Mouse (Mus musculus) heart, embryonic 15.5 days (tissue): Measurements from ENCODE around the gene Cfap298. TPM values are rescaled to one million over a fixed set of nuclear protein-coding genes. Genes with fewer than 3 reads are reported as not detected.

ENCODE experiments used
- ATAC-seq: fragments of 200-750 bp; cut with Nextera tagmentation; replicated peaks from 2 replicates; pipeline ENCODE4 v1.8.0; 2017; ENCODE audit warnings: low read depth, moderate TSS enrichment; ENCODE audit not compliant: insufficient number of reproducible peaks, insufficient read depth, low FRiP score
- H3K27ac ChIP-seq: fragments of 300-500 bp; sonication (generic); 2 replicates; pipeline ENCODE4 v1.5.1; 2015; ENCODE audit warnings: mild to moderate bottlenecking, inconsistent platforms
- H3K27me3 ChIP-seq: fragments of 300-500 bp; sonication (generic); 2 replicates; pipeline ENCODE4 v1.6.1; 2015; ENCODE audit warnings: inconsistent platforms
- H3K36me3 ChIP-seq: fragments of 300-500 bp; sonication (generic); 2 replicates; pipeline ENCODE4 v1.6.1; 2015; ENCODE audit warnings: mild to moderate bottlenecking, inconsistent platforms
- H3K4me1 ChIP-seq: fragments of 300-500 bp; sonication (generic); replicated peaks from 2 replicates; pipeline ENCODE4 v1.6.1; 2015; ENCODE audit warnings: inconsistent platforms
- H3K4me2 ChIP-seq: fragments of 300-500 bp; sonication (generic); 2 replicates; pipeline ENCODE4 v1.6.1; 2015; ENCODE audit warnings: inconsistent platforms, mild to moderate bottlenecking, moderate library complexity
- H3K4me3 ChIP-seq: fragments of 300-500 bp; sonication (generic); 2 replicates; pipeline ENCODE4 v1.5.1; 2015; ENCODE audit warnings: mild to moderate bottlenecking, inconsistent platforms
- H3K9ac ChIP-seq: fragments of 300-500 bp; sonication (generic); 2 replicates; pipeline ENCODE4 v1.6.1; 2015; ENCODE audit warnings: mild to moderate bottlenecking, inconsistent platforms
- H3K9me3 ChIP-seq: fragments of 300-500 bp; sonication (generic); replicated peaks from 2 replicates; pipeline ENCODE4 v1.6.1; 2016; ENCODE audit warnings: inconsistent platforms
- WGBS: fragments of 180-500 bp; shearing (Covaris S2); methylation state at CpG from one replicate; pipeline ENCODE4 v1.1.7; 2015; ENCODE audit warnings: mixed read lengths; 5-methylcytosine and 5-hydroxymethylcytosine counted together
- polyA plus RNA-seq: library from polyadenylated mRNA; unstranded; fragments of >200 nt; fragmentation: Nextera tagmentation; extraction: Ambion mirVana; gene quantifications from 2 replicates; pipeline ENCODE4 v1.2.1, GENCODE M21; 2015

Gene Cfap298
- 43.9 and 44.2 TPM in 2 replicates for polyA plus RNA-seq

DNA sequence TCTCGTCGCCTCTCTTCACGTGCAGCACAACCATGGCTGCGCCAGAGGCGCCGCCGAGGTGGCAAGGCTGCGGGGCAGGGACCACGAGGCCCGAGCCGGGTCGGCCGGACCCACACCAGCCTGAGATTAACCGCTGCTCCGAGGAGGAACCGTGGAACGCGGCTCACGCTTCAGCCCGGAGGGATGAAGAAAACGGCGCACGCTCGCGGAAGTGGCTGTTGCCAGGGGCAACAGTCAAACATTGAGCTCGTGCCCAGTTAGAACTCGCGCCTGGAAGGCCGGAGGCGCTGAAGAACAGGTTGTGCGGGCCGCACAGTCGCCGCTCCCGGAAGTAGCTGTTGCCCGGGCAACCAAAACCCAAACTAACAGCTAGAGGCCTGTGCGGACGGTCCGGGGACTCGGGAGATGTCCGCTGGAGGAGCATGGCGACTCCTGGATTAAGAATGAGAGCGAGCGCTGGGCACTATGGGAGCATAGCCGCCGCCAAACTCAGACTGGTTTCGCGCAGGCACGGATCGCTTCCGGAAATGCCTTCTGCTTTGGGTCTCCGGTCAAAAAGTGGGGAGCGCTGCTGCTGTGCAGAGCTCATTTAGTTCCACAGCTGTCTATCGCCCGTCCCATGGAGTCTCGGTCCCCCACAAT lies at the start of gene Cfap298:
Cfap298 (minus strand) TSS at position 428 of the 642 bp plus-strand sequence.
- H3K4me2 ChIP-seq = peak within 1 kb of the TSS; percentile 92
- peaks cover 8% of the 10 kb centered on the region; the same call in 1 of the 2 replicates for H3K36me3 ChIP-seq
- WGBS = under 1% methylated on average over 56 of the region's 56 CpGs
- H3K9ac ChIP-seq = peak within 1 kb of the TSS; percentile 81
- H3K27me3 ChIP-seq = no peaks in the 10 kb centered on the region
- no peaks in the 10 kb centered on the region for H3K9me3 ChIP-seq
- H3K4me3 ChIP-seq = peak within 1 kb of the TSS; percentile 92
- ATAC-seq = peak; percentile 95
- peaks cover 5% of the 10 kb centered on the region; the same call in 1 of the 2 replicates for H3K4me1 ChIP-seq
- H3K27ac ChIP-seq = peak within 1 kb of the TSS; percentile 90

DNA sequence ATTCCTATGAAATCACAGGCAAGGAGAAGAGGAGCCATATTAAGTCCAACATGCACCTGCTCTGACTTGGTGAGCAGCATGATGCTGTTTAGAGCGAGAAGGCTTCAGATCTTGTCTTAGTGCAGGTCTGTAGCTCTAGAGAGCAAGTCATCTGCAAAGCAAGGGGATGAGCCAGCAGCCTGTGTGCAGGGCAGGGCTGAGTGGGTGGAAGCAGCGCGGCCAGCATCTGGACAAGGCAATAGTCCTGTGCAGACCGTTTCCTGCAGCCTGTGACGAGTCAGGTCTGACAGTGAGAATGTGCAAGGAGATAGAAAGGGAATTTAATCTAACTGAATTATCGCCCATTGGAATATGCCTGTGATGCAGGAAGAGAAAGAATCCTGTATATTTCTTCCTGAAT lies 36.1 kb upstream of the Cfap298 start:
- Histone ChIP-seq H3K36me3 (peaks cover 19% of the 10 kb centered on the region), H3K4me3 (no peak overlapping the region), H3K27me3 (no peaks in the 10 kb centered on the region), H3K27ac (no peak overlapping the region), H3K9me3 (no peaks in the 10 kb centered on the region), H3K4me2 (no peak overlapping the region), H3K4me1 (no peaks in the 10 kb centered on the region), H3K9ac (no peak overlapping the region)
- ATAC-seq = no peak
- 61% methylated on average over 6 of the region's 6 CpGs for WGBS

DNA sequence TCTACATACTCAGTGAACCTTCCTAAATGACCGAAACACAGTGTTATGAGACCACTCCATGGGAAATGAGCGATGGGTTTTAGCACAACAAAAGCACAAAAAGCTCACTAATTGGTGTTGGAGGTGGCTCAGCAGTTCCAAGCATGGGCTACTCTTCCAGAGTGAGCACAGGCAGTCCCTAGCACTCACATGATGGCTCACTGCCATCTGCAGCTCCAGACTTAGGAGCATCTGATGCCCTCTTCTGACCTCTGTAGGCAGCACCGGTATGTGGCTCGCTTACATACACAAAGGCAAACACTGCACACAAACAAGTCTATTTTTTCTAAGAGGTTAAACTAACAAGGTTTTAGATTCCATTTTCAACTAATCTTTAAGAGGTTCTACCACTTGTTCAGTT lies 31.3 kb upstream of the Cfap298 start:
- H3K4me3 ChIP-seq = no peak overlapping the region
- no peak overlapping the region for H3K27ac ChIP-seq
- peaks cover 28% of the 10 kb centered on the region for H3K36me3 ChIP-seq
- no peaks in the 10 kb centered on the region for H3K4me1 ChIP-seq
- no peak overlapping the region for H3K9ac ChIP-seq
- ATAC-seq = no peak
- no peak overlapping the region for H3K4me2 ChIP-seq
- WGBS = 77% methylated on average over 4 of the region's 4 CpGs
- no peaks in the 10 kb centered on the region for H3K9me3 ChIP-seq
- H3K27me3 ChIP-seq = no peaks in the 10 kb centered on the region

DNA sequence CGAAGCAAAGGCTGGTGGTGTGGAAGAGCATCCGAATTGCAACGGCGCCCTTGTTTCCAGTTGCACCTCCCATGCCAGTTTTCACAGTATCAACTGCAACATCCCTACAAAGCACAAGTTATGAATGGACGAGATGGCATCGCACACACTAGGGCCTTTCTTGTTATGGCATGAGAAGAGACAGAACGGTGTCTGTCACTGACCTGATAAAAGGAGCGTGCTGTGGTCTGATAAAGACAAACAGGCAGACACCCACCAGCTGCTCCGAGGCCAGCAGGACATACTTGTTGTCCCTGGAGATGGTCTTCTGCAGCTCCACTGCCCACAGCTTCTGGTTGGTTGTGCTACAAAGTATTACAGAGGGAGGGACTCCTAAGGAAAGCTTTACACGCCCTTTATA lies 29.4 kb upstream of the Cfap298 start:
- ATAC-seq = no peak
- Histone ChIP-seq H3K36me3 (peaks cover 26% of the 10 kb centered on the region), H3K27ac (no peak overlapping the region), H3K9ac (no peak overlapping the region), H3K4me2 (no peak overlapping the region), H3K9me3 (no peaks in the 10 kb centered on the region), H3K27me3 (no peaks in the 10 kb centered on the region), H3K4me1 (no peaks in the 10 kb centered on the region), H3K4me3 (no peak overlapping the region)
- WGBS = 67% methylated on average over 10 of the region's 10 CpGs

DNA sequence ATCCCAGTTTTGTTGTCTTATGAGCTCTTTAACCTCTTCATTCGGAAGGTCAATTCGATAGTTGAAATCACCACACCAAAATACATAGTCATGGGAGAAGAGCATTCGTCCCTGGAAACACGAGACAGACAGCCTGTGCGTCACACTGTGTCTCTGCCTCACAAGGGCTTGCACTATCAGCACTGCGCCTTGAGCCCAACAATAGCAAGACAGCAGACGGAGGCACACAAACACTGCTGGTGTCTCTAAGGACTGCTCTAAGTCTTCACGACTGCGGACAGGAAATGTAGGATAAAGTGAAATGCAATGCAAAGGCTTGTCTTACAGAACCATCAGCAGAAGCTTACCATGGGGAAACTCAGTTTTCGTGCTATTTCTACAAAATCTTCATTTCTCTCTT lies 29.0 kb upstream of the Cfap298 start:
- WGBS = 81% methylated on average over 10 of the region's 10 CpGs

DNA sequence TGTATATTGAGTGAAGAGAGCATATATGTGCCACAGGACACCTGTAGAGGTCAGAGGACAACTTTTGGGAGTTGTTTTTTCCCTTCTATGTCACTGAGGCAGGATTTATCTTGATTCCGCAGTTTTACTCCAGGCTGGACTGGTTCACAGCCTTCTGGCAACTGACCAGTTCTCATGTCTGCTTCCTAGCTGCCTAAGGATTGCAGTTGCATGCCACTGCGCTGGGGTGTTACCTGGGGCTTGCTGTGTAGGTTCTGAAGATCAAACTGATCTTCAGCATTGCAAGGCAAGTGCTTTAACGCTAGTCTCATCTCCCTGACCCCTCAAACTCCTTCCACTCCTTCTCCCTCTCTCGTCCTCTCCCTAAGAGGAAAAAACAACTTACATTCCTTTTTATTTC lies 28.3 kb upstream of the Cfap298 start:
- Histone ChIP-seq H3K27me3 (no peaks in the 10 kb centered on the region), H3K9me3 (no peaks in the 10 kb centered on the region), H3K4me3 (no peak overlapping the region), H3K36me3 (peaks cover 20% of the 10 kb centered on the region), H3K4me2 (no peak overlapping the region), H3K27ac (no peak overlapping the region), H3K4me1 (no peaks in the 10 kb centered on the region), H3K9ac (no peak overlapping the region)
- 87% methylated on average over 4 of the region's 4 CpGs for WGBS
- ATAC-seq = no peak

More for the DNA sequence above, 29.0 kb upstream of the Cfap298 start:
- Histone ChIP-seq H3K4me3 (no peak overlapping the region), H3K9me3 (no peaks in the 10 kb centered on the region), H3K9ac (no peak overlapping the region), H3K36me3 (peaks cover 23% of the 10 kb centered on the region), H3K4me1 (no peaks in the 10 kb centered on the region), H3K27ac (no peak overlapping the region), H3K27me3 (no peaks in the 10 kb centered on the region), H3K4me2 (no peak overlapping the region)
- no peak for ATAC-seq

DNA sequence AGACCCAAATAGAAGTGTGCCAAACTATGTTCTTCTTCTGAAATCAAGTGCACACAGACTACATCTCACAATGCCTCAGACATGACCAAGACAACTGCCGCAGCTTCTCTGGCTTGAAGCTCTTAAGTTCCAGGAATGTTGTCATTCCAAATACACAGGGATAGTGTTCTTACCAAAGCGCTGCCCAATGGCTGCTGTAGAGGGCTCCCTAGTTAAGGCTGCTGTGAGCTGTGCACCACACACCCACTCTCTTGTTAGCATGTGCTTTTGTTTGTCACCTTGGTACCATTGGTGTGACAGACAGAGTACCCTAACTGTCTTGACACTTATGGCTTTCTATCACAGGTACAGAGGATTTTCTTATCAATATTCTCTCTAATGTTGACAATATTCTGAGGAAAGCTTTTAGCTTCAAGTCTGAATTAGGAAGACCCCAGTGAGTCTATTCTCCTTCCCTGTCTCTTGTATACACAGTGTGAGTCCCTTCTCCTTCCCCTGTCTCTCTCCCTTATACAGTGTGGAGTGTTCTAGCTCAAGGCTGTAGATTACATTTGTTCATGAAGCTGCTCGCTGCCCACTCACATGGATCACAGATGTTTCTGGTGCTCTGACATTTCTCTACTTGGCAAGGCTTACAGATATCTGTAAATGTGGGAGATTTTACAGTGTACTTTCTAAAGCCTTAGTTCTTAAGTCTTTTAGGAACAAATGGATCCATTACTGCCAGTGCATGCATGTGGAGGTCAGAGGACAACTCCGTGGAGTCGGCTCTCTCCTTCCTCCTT lies 23.6 kb upstream of the Cfap298 start:
- no peak for ATAC-seq
- H3K27ac ChIP-seq = no peak overlapping the region
- no peaks in the 10 kb centered on the region for H3K4me1 ChIP-seq
- no peaks in the 10 kb centered on the region for H3K9me3 ChIP-seq
- H3K9ac ChIP-seq = no peak overlapping the region
- WGBS = 73% methylated on average over 5 of the region's 5 CpGs
- H3K4me3 ChIP-seq = no peak overlapping the region
- H3K4me2 ChIP-seq = no peak overlapping the region
- peaks cover 9% of the 10 kb centered on the region; the same call in 1 of the 2 replicates for H3K36me3 ChIP-seq
- H3K27me3 ChIP-seq = no peaks in the 10 kb centered on the region

DNA sequence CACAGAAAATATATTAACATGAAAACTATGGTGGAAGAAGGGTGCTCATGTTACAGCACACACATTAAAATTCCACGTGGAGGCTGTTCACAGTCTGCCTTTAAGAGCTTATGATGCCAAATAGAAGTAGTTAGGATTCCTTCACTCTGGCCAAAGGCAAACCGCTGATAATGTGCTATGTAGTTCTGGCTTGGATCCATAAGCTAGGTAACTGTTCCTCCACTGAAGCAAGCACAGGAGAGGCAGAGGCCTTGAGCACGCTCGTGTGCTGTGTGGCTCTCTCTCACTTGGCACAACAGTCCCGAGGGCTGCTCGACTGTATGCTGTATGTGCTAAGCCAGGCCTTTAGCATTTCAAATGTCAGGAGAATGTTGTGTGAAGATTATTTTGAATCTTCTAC lies 20.6 kb upstream of the Cfap298 start:
- Histone ChIP-seq H3K9me3 (no peaks in the 10 kb centered on the region), H3K36me3 (peaks cover 6% of the 10 kb centered on the region; the same call in 1 of the 2 replicates), H3K4me3 (no peak overlapping the region), H3K4me1 (no peaks in the 10 kb centered on the region), H3K27me3 (no peaks in the 10 kb centered on the region), H3K4me2 (no peak overlapping the region), H3K9ac (no peak overlapping the region), H3K27ac (peak overlapping the region; percentile 6; the same call in 1 of the 2 replicates)
- 32% methylated on average over 6 of the region's 6 CpGs for WGBS
- peak; percentile 47; the same call in 1 of the 2 replicates for ATAC-seq

DNA sequence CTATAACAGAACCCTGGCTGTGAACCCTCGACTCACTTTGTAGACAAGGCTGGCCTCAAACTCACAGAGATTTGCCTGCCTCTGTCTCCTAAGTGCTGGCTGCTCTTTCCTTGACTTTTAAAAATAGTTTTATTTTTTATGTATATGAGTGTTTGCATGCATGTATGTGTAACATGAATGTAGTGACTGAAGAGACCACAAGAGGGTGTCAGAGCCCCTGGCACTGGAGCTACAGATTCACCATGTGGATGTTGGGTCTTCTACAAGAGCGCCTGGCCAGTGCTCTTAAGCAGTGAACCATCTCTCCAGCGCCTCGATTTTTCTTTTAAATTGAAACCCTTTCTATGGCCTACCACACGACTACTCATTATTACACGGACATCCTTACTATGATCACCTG lies 18.9 kb upstream of the Cfap298 start:
- Histone ChIP-seq H3K4me1 (no peaks in the 10 kb centered on the region), H3K27me3 (no peaks in the 10 kb centered on the region), H3K36me3 (no peaks in the 10 kb centered on the region; the same call in 1 of the 2 replicates), H3K9me3 (no peaks in the 10 kb centered on the region), H3K27ac (no peak overlapping the region), H3K9ac (no peak overlapping the region), H3K4me3 (no peak overlapping the region), H3K4me2 (no peak overlapping the region)
- WGBS = 92% methylated on average over 6 of the region's 6 CpGs
- no peak for ATAC-seq

DNA sequence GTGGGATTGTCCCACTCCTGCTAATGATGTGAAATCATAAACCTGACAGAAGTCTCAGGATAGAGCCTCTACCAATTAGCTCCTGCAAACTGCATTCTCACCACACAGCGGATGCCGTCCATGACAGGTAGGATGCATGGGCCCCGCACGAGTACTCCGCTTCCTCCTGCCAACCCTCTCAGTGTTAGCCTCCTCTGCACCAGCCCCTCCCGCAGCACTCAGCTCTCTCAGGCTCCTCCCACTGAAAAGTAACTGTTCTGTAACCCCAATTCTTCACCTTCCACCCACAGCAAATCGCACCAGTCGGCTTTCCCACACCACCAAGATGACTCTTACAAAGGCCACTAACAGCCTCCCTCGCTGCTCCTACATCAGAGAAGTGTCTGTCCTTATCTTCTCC lies 18.2 kb upstream of the Cfap298 start:
- no peak overlapping the region for H3K4me2 ChIP-seq
- ATAC-seq = no peak
- no peak overlapping the region for H3K4me3 ChIP-seq
- no peaks in the 10 kb centered on the region for H3K9me3 ChIP-seq
- H3K4me1 ChIP-seq = no peaks in the 10 kb centered on the region
- no peaks in the 10 kb centered on the region for H3K27me3 ChIP-seq
- WGBS = 87% methylated on average over 9 of the region's 9 CpGs
- H3K9ac ChIP-seq = no peak overlapping the region
- H3K36me3 ChIP-seq = no peaks in the 10 kb centered on the region
- H3K27ac ChIP-seq = no peak overlapping the region

DNA sequence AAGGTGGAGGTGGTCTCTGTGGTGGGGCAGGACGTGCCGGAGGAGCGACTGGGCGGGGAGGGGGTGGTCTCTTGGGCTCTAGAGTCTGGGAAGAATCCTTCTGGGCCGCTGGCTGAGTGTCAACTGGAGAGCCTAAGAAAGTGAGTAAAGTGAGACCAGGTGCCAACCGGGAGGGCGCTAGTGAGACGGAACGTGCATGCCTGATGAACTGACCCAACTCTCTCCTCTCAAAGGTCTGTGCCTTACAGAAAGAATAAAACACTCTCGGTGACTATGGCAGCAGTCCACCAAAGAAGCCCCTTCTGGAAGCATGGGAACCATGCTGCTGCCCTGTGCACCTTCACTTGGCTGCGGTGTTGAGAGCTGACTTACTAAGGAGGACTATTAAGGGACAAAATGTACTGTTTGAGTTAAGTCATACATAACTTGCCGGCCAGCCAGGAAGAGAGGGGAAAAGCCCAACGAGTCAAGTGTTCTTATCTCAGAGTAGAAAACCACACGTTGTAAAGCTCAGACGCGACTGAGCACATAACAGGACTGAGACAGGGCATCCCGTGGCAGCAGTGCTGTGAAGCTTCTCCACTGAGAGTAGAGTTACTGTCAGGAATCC lies 15.5 kb upstream of the Cfap298 start:
- Histone ChIP-seq H3K9ac (no peak overlapping the region), H3K4me2 (no peak overlapping the region), H3K27ac (no peak overlapping the region), H3K27me3 (no peaks in the 10 kb centered on the region), H3K9me3 (no peaks in the 10 kb centered on the region), H3K4me3 (no peak overlapping the region), H3K4me1 (no peaks in the 10 kb centered on the region), H3K36me3 (0 out of 2 replicates have a peak, but pooled peaks cover 4% of the 10 kb centered on the region)
- ATAC-seq = no peak
- WGBS = 48% methylated on average over 17 of the region's 17 CpGs
